18 mouse cellular contexts compared by ENCODE assay signal in the genomic region with DNA sequence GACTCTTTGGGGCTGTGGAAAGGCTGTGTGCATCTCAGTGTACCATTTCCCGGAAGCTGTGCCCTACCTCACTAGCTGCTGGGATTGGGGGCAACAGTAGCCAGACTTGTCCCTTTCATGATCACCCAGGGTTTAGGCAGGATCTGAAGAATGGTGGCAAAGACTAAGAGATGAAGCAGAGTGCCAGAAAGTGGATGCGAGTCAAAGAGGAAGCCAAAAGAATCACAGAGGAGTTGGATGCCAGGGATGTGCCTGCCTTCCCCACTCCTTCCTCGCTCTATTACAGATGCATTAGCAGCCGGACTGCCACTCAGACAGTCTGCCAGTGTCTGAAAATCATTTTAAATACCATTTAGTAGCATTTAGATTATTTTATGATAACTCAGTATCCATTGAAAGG.
"Had no signal": no experiment of that assay in that cellular context is flagged by ENCODE, and none has a peak within 500 bp of the region (broad histone marks: within the 10 kb centered on the region; RNA-seq: fewer than 3 reads in every experiment).

No protein-coding gene starts in this region.

- H3K4me3 ChIP-seq: kidney, embryonic 15.5 days; limb, embryonic 10.5 days; limb, embryonic 13.5 days; liver, embryonic 12.5 days; liver, embryonic 15.5 days; lung, embryonic 15.5 days; megakaryocyte, embryonic 14.5 days had no signal

- H3K9me3 ChIP-seq: kidney, embryonic 15.5 days; limb, embryonic 10.5 days; limb, embryonic 13.5 days; liver, embryonic 12.5 days; liver, embryonic 15.5 days; lung, embryonic 15.5 days had no signal

- H3K9ac ChIP-seq: kidney, embryonic 15.5 days; limb, embryonic 13.5 days; liver, embryonic 12.5 days; liver, embryonic 15.5 days; lung, embryonic 15.5 days had no signal

- DNase-seq: kidney, adult 8-10 months; kidney, postnatal 10 days; kidney, postnatal 36 days; layer of hippocampus, postnatal 36 days; liver; lung, adult 18-20 months; lung, postnatal 10 days; lung, postnatal 36 days; thymus, adult 18-20 months; thymus, postnatal 36 days had no signal

- H3K4me1 ChIP-seq: kidney, embryonic 15.5 days; limb, embryonic 10.5 days; limb, embryonic 13.5 days; liver, embryonic 12.5 days; liver, embryonic 15.5 days; lung, embryonic 15.5 days; megakaryocyte, embryonic 14.5 days had no signal

- H3K27me3 ChIP-seq: kidney, embryonic 15.5 days; limb, embryonic 13.5 days; liver, embryonic 12.5 days; liver, embryonic 15.5 days; lung, embryonic 15.5 days; megakaryocyte, embryonic 14.5 days had no signal

- H3K4me2 ChIP-seq: kidney, embryonic 15.5 days; limb, embryonic 13.5 days; liver, embryonic 12.5 days; liver, embryonic 15.5 days; lung, embryonic 15.5 days; midbrain, embryonic 11.5 days had no signal

- H3K27ac ChIP-seq: kidney, embryonic 15.5 days; limb, embryonic 10.5 days; limb, embryonic 13.5 days; liver, embryonic 12.5 days; liver, embryonic 15.5 days; lung, embryonic 15.5 days had no signal

- ATAC-seq: liver, embryonic 12.5 days had no signal

- H3K36me3 ChIP-seq: kidney, embryonic 15.5 days; limb, embryonic 10.5 days; limb, embryonic 13.5 days; liver, embryonic 12.5 days; liver, embryonic 15.5 days; lung, embryonic 15.5 days had no signal
